Mouse (Mus musculus): ENCODE measurements around the gene Il17rd. TPM values are rescaled to one million over a fixed set of nuclear protein-coding genes. Genes with fewer than 3 reads are reported as not detected.
A peak's percentile ranks its signal among the peaks of the same experiment; 100 is the strongest.

Il17rd gene
- polyA plus RNA-seq, 2 experiments: 6.0 to 15.4 TPM

- DNase-seq (ENCODE audit: low spot score) (no peak), ATAC-seq (ENCODE audit: low FRiP score, low read depth) (peak; percentile 37; the same call in 1 of the 2 replicates)
- peak overlapping the region; percentile 5; the same call in 1 of the 2 replicates for H3K4me2 ChIP-seq (replicated peaks; ENCODE audit: low read depth, low read length, severe bottlenecking)
- H3K27me3 ChIP-seq (ENCODE audit: control insufficient read depth, insufficient read depth, low read length): no peaks in the 10 kb centered on the region
- H3K27ac ChIP-seq (replicated peaks; ENCODE audit: low read depth, low read length): peak overlapping the region; percentile 76
- 0 out of 2 replicates have a peak, but pooled peaks cover 4% of the 10 kb centered on the region for H3K36me3 ChIP-seq (ENCODE audit: control insufficient read depth, insufficient read depth, low read length)
- peak overlapping the region; percentile 18; the same call in 1 of the 2 replicates for H3K9ac ChIP-seq (ENCODE audit: low read depth, low read length, severe bottlenecking)
- TF ChIP-seq POLR2A (IDR thresholded peaks at IDR 0.05; ENCODE audit: borderline replicate concordance, extremely low read depth, insufficient read depth, insufficient read length): no peak
- no peaks in the 10 kb centered on the region for H3K9me3 ChIP-seq (ENCODE audit: control insufficient read depth, low read length)
- 28% methylated on average over 18 of the region's 18 CpGs for WGBS
- peaks cover 61% of the 10 kb centered on the region for H3K4me1 ChIP-seq (ENCODE audit: control insufficient read depth, insufficient read depth, low read length)
- no peak overlapping the region for H3K4me3 ChIP-seq (replicated peaks; ENCODE audit: low read length)
These were observed 12.1 kb downstream of the Il17rd start for GRCm38 (mm10) chr14:27050560-27051510.

- H3K4me1 ChIP-seq (ENCODE audit: control insufficient read depth, insufficient read depth, low read length): peaks cover 55% of the 10 kb centered on the region
These were observed 12.8 kb downstream of the Il17rd start for GRCm38 (mm10) chr14:27051511-27051895.

DNA sequence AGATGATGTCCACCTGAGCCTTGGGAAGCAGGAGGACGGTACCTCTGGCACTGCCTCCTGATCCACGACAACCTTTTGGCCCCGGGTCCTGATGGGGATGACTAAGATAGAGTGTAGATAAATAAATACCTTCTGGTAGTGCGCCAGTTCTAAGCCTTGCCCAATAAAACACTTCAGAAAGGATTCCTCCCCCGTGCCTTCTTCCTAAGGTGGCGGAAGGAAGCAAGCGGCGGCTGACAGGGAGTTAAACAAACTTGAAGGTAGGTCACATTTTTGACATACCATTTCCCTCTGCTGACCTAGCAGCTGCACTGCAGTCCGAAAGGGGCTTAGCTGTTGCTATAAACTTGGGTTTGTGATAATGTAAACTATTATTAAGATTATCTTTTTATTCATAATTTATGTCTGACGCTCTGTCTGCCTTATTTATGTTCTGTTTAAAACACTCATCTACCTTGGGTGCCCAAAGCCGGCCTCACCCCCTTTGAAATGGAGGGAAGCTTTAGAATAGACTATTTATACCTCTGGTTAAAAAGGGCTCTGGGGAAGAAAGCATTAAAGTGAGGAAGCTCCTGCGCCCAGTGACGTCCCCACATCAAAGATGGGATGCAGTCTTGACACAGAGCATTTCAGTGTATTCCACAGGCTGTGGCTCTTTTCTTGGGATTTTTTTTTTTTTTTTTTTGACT lies 19.9 kb downstream of the Il17rd start:
- no peak for TF ChIP-seq POLR2A (IDR thresholded peaks at IDR 0.05; ENCODE audit: borderline replicate concordance, extremely low read depth, insufficient read depth, insufficient read length)
- DNase-seq (ENCODE audit: low spot score): no peak
- WGBS: 9% methylated on average over 13 of the region's 13 CpGs
- Histone ChIP-seq H3K27me3 (ENCODE audit: control insufficient read depth, insufficient read depth, low read length) (no peaks in the 10 kb centered on the region), H3K4me3 (replicated peaks; ENCODE audit: low read length) (no peak overlapping the region), H3K4me2 (replicated peaks; ENCODE audit: low read depth, low read length, severe bottlenecking) (peak overlapping the region; percentile 26), H3K9ac (ENCODE audit: low read depth, low read length, severe bottlenecking) (no peak overlapping the region), H3K27ac (replicated peaks; ENCODE audit: low read depth, low read length) (peak overlapping the region; percentile 78), H3K4me1 (ENCODE audit: control insufficient read depth, insufficient read depth, low read length) (peaks cover 35% of the 10 kb centered on the region), H3K9me3 (ENCODE audit: control insufficient read depth, low read length) (no peaks in the 10 kb centered on the region), H3K36me3 (ENCODE audit: control insufficient read depth, insufficient read depth, low read length) (0 out of 2 replicates have a peak, but pooled peaks cover 4% of the 10 kb centered on the region)
- ATAC-seq (ENCODE audit: low FRiP score, low read depth): peak; percentile 2; the same call in 1 of the 2 replicates

More at GRCm38 (mm10) chr14:27051511-27051895, 12.8 kb downstream of the Il17rd start:
- Histone ChIP-seq H3K4me3 (replicated peaks; ENCODE audit: low read length) (no peak overlapping the region), H3K4me2 (replicated peaks; ENCODE audit: low read depth, low read length, severe bottlenecking) (no peak overlapping the region), H3K9ac (ENCODE audit: low read depth, low read length, severe bottlenecking) (no peak overlapping the region), H3K36me3 (ENCODE audit: control insufficient read depth, insufficient read depth, low read length) (0 out of 2 replicates have a peak, but pooled peaks cover 4% of the 10 kb centered on the region), H3K9me3 (ENCODE audit: control insufficient read depth, low read length) (no peaks in the 10 kb centered on the region), H3K27me3 (ENCODE audit: control insufficient read depth, insufficient read depth, low read length) (no peaks in the 10 kb centered on the region), H3K27ac (replicated peaks; ENCODE audit: low read depth, low read length) (peak overlapping the region; percentile 76)
- ATAC-seq (ENCODE audit: low FRiP score, low read depth) (peak; percentile 71; the same call in 1 of the 2 replicates), DNase-seq (ENCODE audit: low spot score) (peak; percentile 76)
- 14% methylated on average over 5 of the region's 5 CpGs for WGBS
- TF ChIP-seq POLR2A (IDR thresholded peaks at IDR 0.05; ENCODE audit: borderline replicate concordance, extremely low read depth, insufficient read depth, insufficient read length): no peak

DNA sequence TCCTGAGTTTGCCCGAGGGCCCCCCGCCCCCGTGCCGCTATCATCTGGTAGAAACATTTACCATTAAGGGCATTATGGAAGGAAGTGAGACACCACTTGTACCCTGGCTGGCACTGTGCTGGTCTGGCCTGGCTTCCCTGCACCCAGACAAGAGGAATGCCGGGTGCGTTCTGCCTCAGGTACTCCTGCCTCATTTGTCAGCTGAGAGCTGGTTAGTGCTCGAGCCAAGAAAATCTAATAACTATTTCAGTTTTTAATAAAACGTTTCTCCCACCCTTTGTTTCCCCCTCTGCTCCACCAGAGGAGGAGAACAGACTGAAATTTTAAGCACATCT lies 20.4 kb downstream of the Il17rd start:
- Histone ChIP-seq H3K27me3 (ENCODE audit: control insufficient read depth, insufficient read depth, low read length) (no peaks in the 10 kb centered on the region), H3K4me3 (replicated peaks; ENCODE audit: low read length) (no peak overlapping the region), H3K4me2 (replicated peaks; ENCODE audit: low read depth, low read length, severe bottlenecking) (peak overlapping the region; percentile 26), H3K36me3 (ENCODE audit: control insufficient read depth, insufficient read depth, low read length) (0 out of 2 replicates have a peak, but pooled peaks cover 1% of the 10 kb centered on the region), H3K4me1 (ENCODE audit: control insufficient read depth, insufficient read depth, low read length) (peaks cover 40% of the 10 kb centered on the region), H3K27ac (replicated peaks; ENCODE audit: low read depth, low read length) (peak overlapping the region; percentile 78), H3K9me3 (ENCODE audit: control insufficient read depth, low read length) (no peaks in the 10 kb centered on the region), H3K9ac (ENCODE audit: low read depth, low read length, severe bottlenecking) (no peak overlapping the region)
- 4% methylated on average over 8 of the region's 8 CpGs for WGBS
- no peak for TF ChIP-seq POLR2A (IDR thresholded peaks at IDR 0.05; ENCODE audit: borderline replicate concordance, extremely low read depth, insufficient read depth, insufficient read length)
- DNase-seq (ENCODE audit: low spot score) (no peak), ATAC-seq (ENCODE audit: low FRiP score, low read depth) (peak; percentile 48; the same call in 1 of the 2 replicates)

GRCm38 (mm10) chr14:27063338-27063737 lies 24.6 kb downstream of the Il17rd start:
- H3K4me1 ChIP-seq (ENCODE audit: control insufficient read depth, insufficient read depth, low read length): peaks cover 60% of the 10 kb centered on the region
- 81% methylated on average over 1 of the region's 1 CpGs for WGBS
- TF ChIP-seq POLR2A (IDR thresholded peaks at IDR 0.05; ENCODE audit: borderline replicate concordance, extremely low read depth, insufficient read depth, insufficient read length): no peak
- H3K27me3 ChIP-seq (ENCODE audit: control insufficient read depth, insufficient read depth, low read length): no peaks in the 10 kb centered on the region
- no peak overlapping the region for H3K9ac ChIP-seq (ENCODE audit: low read depth, low read length, severe bottlenecking)
- H3K4me3 ChIP-seq (replicated peaks; ENCODE audit: low read length): no peak overlapping the region
- H3K4me2 ChIP-seq (replicated peaks; ENCODE audit: low read depth, low read length, severe bottlenecking): no peak overlapping the region
- H3K36me3 ChIP-seq (ENCODE audit: control insufficient read depth, insufficient read depth, low read length): no peaks in the 10 kb centered on the region
- DNase-seq (ENCODE audit: low spot score) (no peak), ATAC-seq (ENCODE audit: low FRiP score, low read depth) (no peak)
- no peaks in the 10 kb centered on the region for H3K9me3 ChIP-seq (ENCODE audit: control insufficient read depth, low read length)
- H3K27ac ChIP-seq (replicated peaks; ENCODE audit: low read depth, low read length): no peak overlapping the region
